31 mouse cellular contexts compared by ENCODE assay signal in the genomic region with DNA sequence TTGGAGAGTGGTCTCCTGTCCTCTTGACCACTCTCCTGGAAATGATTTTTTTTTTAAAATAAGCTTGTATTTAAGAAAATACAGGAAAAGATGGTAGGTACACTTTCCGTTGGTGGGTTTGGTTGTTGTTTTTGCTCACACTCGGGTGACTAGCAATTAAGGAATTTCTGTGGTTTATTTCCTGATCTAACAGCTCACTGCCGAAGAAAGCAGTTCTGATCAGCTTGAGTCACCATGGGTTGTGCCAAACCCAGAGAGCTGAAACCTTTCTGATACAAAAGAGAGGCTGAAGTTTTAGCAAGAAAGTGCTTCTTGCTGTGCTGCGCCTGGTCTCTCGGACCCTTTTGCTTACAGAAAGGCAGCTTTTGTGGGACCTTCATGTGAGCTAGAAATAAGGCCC.
DNase-seq lines count a peak whose midpoint lies in the region; ATAC-seq lines count a peak whose summit lies in the region.
"Had no signal": no experiment of that assay in that cellular context is flagged by ENCODE, and none has a peak within 500 bp of the region (broad histone marks: within the 10 kb centered on the region; RNA-seq: fewer than 3 reads in every experiment).

No protein-coding gene starts in this region.

- H3K36me3 ChIP-seq in midbrain, embryonic 11.5 days (ENCODE audit: control insufficient read depth, insufficient read depth, low read length) = no peaks in the 10 kb centered on the region
- no peaks in the 10 kb centered on the region for H3K36me3 ChIP-seq in midbrain, embryonic 14.5 days (ENCODE audit: control insufficient read depth, insufficient read depth, low read length)
- H3K36me3 ChIP-seq: embryonic facial prominence, embryonic 10.5 days; embryonic facial prominence, embryonic 13.5 days; forebrain, embryonic 10.5 days; heart, embryonic 12.5 days; heart, embryonic 15.5 days; hindbrain, embryonic 10.5 days; hindbrain, embryonic 13.5 days; intestine, embryonic 15.5 days had no signal

- WGBS in midbrain, embryonic 11.5 days = 89% methylated on average over 5 of the region's 5 CpGs
- WGBS in midbrain, embryonic 14.5 days = 92% methylated on average over 5 of the region's 5 CpGs

- H3K9me3 ChIP-seq in midbrain, embryonic 11.5 days (ENCODE audit: control insufficient read depth, low read length) = no peaks in the 10 kb centered on the region; the same call in 1 of the 2 replicates
- H3K9me3 ChIP-seq in midbrain, embryonic 14.5 days (ENCODE audit: control insufficient read depth, low read length) = no peaks in the 10 kb centered on the region
- H3K9me3 ChIP-seq: heart, embryonic 15.5 days; intestine, embryonic 15.5 days had no signal

- no peak overlapping the region for H3K27ac ChIP-seq in midbrain, embryonic 11.5 days (ENCODE audit: low read depth, low read length)
- no peak overlapping the region for H3K27ac ChIP-seq in midbrain, embryonic 14.5 days (replicated peaks; ENCODE audit: low read depth, low read length)
- H3K27ac ChIP-seq: embryonic facial prominence, embryonic 10.5 days; embryonic facial prominence, embryonic 13.5 days; forebrain, embryonic 10.5 days; forebrain, embryonic 13.5 days; gastrocnemius, adult 2 months; heart, embryonic 15.5 days; hindbrain, embryonic 10.5 days; hindbrain, embryonic 13.5 days; intestine, embryonic 15.5 days had no signal

- H3K4me2 ChIP-seq in midbrain, embryonic 11.5 days = no peak overlapping the region
- no peak overlapping the region for H3K4me2 ChIP-seq in midbrain, embryonic 14.5 days (ENCODE audit: low read length)
- H3K4me2 ChIP-seq: embryonic facial prominence, embryonic 13.5 days; forebrain, embryonic 13.5 days; heart, embryonic 12.5 days; heart, embryonic 15.5 days; hindbrain, embryonic 13.5 days; intestine, embryonic 15.5 days had no signal

- H3K4me3 ChIP-seq in midbrain, embryonic 11.5 days (ENCODE audit: low read depth, low read length) = no peak overlapping the region
- H3K4me3 ChIP-seq in midbrain, embryonic 14.5 days (replicated peaks; ENCODE audit: low read depth, low read length) = no peak overlapping the region
- H3K4me3 ChIP-seq: embryonic facial prominence, embryonic 10.5 days; embryonic facial prominence, embryonic 13.5 days; erythroblast, embryonic 14.5 days; forebrain, embryonic 10.5 days; forebrain, embryonic 13.5 days; gastrocnemius, adult 2 months; heart, embryonic 12.5 days; heart, embryonic 15.5 days; hindbrain, embryonic 10.5 days; hindbrain, embryonic 13.5 days; intestine, embryonic 15.5 days had no signal

- no peak overlapping the region for H3K9ac ChIP-seq in midbrain, embryonic 11.5 days (ENCODE audit: low read length)
- H3K9ac ChIP-seq in midbrain, embryonic 14.5 days (replicated peaks; ENCODE audit: low read length) = no peak overlapping the region
- H3K9ac ChIP-seq: embryonic facial prominence, embryonic 13.5 days; forebrain, embryonic 13.5 days; heart, embryonic 12.5 days; heart, embryonic 15.5 days; hindbrain, embryonic 13.5 days; intestine, embryonic 15.5 days had no signal

- ATAC-seq in midbrain, embryonic 11.5 days (ENCODE audit: low FRiP score) = no peak
- ATAC-seq in midbrain, embryonic 14.5 days (ENCODE audit: low FRiP score, low TSS enrichment) = no peak
- ATAC-seq: CD4-positive, CD25-positive, alpha-beta regulatory T cell, adult 4 months; forebrain, embryonic 13.5 days; forebrain, embryonic 16.5 days; hindbrain, embryonic 16.5 days; intestine, embryonic 15.5 days had no signal

- no peaks in the 10 kb centered on the region for H3K4me1 ChIP-seq in midbrain, embryonic 11.5 days (ENCODE audit: control insufficient read depth, insufficient read depth, low read length)
- H3K4me1 ChIP-seq in midbrain, embryonic 14.5 days (ENCODE audit: control insufficient read depth, insufficient read depth, low read length) = no peaks in the 10 kb centered on the region
- H3K4me1 ChIP-seq: embryonic facial prominence, embryonic 13.5 days; heart, embryonic 12.5 days; heart, embryonic 15.5 days; hindbrain, embryonic 10.5 days; hindbrain, embryonic 13.5 days; intestine, embryonic 15.5 days had no signal

- no peaks in the 10 kb centered on the region for H3K27me3 ChIP-seq in midbrain, embryonic 11.5 days (ENCODE audit: control insufficient read depth, insufficient read depth, low read length)
- no peaks in the 10 kb centered on the region for H3K27me3 ChIP-seq in midbrain, embryonic 14.5 days (ENCODE audit: control insufficient read depth, insufficient read depth, low read length)
- H3K27me3 ChIP-seq: embryonic facial prominence, embryonic 13.5 days; forebrain, embryonic 13.5 days; heart, embryonic 12.5 days; heart, embryonic 15.5 days; hindbrain, embryonic 13.5 days; intestine, embryonic 15.5 days had no signal

- DNase-seq in midbrain, embryonic 11.5 days (ENCODE audit: low spot score, missing footprints) = peak; percentile 69
- DNase-seq in midbrain, embryonic 14.5 days = no peak
- peak; percentile 74 for DNase-seq in Muller cell, postnatal 12 days (ENCODE audit: inconsistent ontology term)
- DNase-seq in fibroblast of lung, adult 2 months (ENCODE audit: low read depth) = peak; percentile 56
- DNase-seq in kidney, postnatal 10 days = no peak
- DNase-seq in lung, adult 18-20 months = no peak
- DNase-seq: adrenal gland, adult 8-10 months; adrenal gland, postnatal 25 days; cerebellum, adult 11-12 months; cerebellum, adult 8-10 months; cerebellum, postnatal 10 days; cerebellum, postnatal 36 days; embryo, embryonic 11 days; gastrocnemius, adult 2 months; gastrocnemius, postnatal 14 days; heart, adult 18-20 months; heart, postnatal 10 days; heart, postnatal 36 days had no signal

Comparison
In these comparisons a context has a peak if more than half of its experiments do, and no peak if none do; other contexts are left out.
1. DNase-seq: peak in midbrain, embryonic 11.5 days (single experiment), Muller cell, postnatal 12 days (single experiment) and fibroblast of lung, adult 2 months (single experiment); none in midbrain, embryonic 14.5 days (single experiment), kidney, postnatal 10 days (single experiment) and lung, adult 18-20 months (0 of 2).